8 mouse cellular contexts compared by ENCODE assay signal in genomic region chr10:34297299-34297979, GRCm38 (mm10). TPM values are rescaled to one million over a fixed set of nuclear protein-coding genes. Genes with fewer than 3 reads are reported as not detected.
A peak's percentile ranks its signal among the peaks of the same experiment; 100 is the strongest.
DNase-seq lines count a peak whose midpoint lies in the region; ATAC-seq and TF ChIP-seq lines count a peak whose summit lies in the region.

Gene Tspyl4, plus strand, starts transcription at chr10:34297442.

- TF ChIP-seq POLR2A in olfactory bulb, adult 2 months (IDR thresholded peaks at IDR 0.05; ENCODE audit: insufficient read depth, low read depth, low read length): peak; percentile 95

- under 1% methylated on average over 38 of the region's 38 CpGs for WGBS in hindbrain, embryonic 10.5 days
- under 1% methylated on average over 38 of the region's 38 CpGs for WGBS in lung, embryonic 15.5 days
- WGBS in olfactory bulb, adult 2 months: under 1% methylated on average over 38 of the region's 38 CpGs

- H3K27ac ChIP-seq in hindbrain, embryonic 10.5 days: peak within 1 kb of the TSS; percentile 93
- H3K27ac ChIP-seq in lung, embryonic 15.5 days: 0 out of 2 replicates have a peak within 1 kb of the TSS, but pooled peaks have one; percentile 21
- H3K27ac ChIP-seq in olfactory bulb, adult 2 months (ENCODE audit: insufficient read depth, low read depth, low read length): peak within 1 kb of the TSS; percentile 91

- H3K4me2 ChIP-seq in lung, embryonic 15.5 days: peak within 1 kb of the TSS; percentile 96

- H3K9me3 ChIP-seq in hindbrain, embryonic 10.5 days: no peaks in the 10 kb centered on the region
- H3K9me3 ChIP-seq in lung, embryonic 15.5 days: no peaks in the 10 kb centered on the region

- H3K27me3 ChIP-seq in hindbrain, embryonic 10.5 days (ENCODE audit: insufficient read depth, poor library complexity, severe bottlenecking): no peaks in the 10 kb centered on the region
- no peaks in the 10 kb centered on the region for H3K27me3 ChIP-seq in lung, embryonic 15.5 days

- no peaks in the 10 kb centered on the region for H3K36me3 ChIP-seq in hindbrain, embryonic 10.5 days
- no peaks in the 10 kb centered on the region for H3K36me3 ChIP-seq in lung, embryonic 15.5 days

- H3K9ac ChIP-seq in lung, embryonic 15.5 days: peak within 1 kb of the TSS; percentile 52

- H3K4me1 ChIP-seq in hindbrain, embryonic 10.5 days (replicated peaks): peaks cover 48% of the 10 kb centered on the region
- peaks cover 12% of the 10 kb centered on the region for H3K4me1 ChIP-seq in lung, embryonic 15.5 days
- no peaks in the 10 kb centered on the region for H3K4me1 ChIP-seq in olfactory bulb, adult 2 months (ENCODE audit: control insufficient read depth, insufficient read depth, low read length)

- peak within 1 kb of the TSS; percentile 84 for H3K4me3 ChIP-seq in hindbrain, embryonic 10.5 days
- H3K4me3 ChIP-seq in lung, embryonic 15.5 days: peak within 1 kb of the TSS; percentile 63
- H3K4me3 ChIP-seq in olfactory bulb, adult 2 months (ENCODE audit: insufficient read depth, low read depth, low read length): peak within 1 kb of the TSS; percentile 72

- TF ChIP-seq CTCF in olfactory bulb, adult 2 months (IDR thresholded peaks at IDR 0.05; ENCODE audit: insufficient read depth, low read depth, low read length): no peak

- peak; percentile 98 for DNase-seq in NIH3T3 (ENCODE audit: low read depth)
- DNase-seq in cerebellum, adult 9-11 months: peak; percentile 95
- DNase-seq in hindbrain, embryonic 10.5 days (ENCODE audit: low spot score): peak; percentile 93
- peak; percentile 88 for DNase-seq in layer of hippocampus, adult 9-10 months (ENCODE audit: low spot score)
- peak; percentile 93 to 95 for DNase-seq in thymus, adult 18-20 months

- ATAC-seq in frontal cortex, adult (ENCODE audit: low TSS enrichment): peak; percentile 89
- peak; percentile 98 for ATAC-seq in lung, embryonic 15.5 days (ENCODE audit: borderline replicate concordance, extremely low read depth, low FRiP score, low TSS enrichment)

RNA-seq across cellular contexts. Expression of gene Tspyl4, which starts in this region (rescaled TPM):
- 49.2 and 77.6 TPM in 2 replicates for polyA plus RNA-seq in hindbrain, embryonic 10.5 days (2016; fragmentation: Nextera tagmentation; extraction: Ambion mirVana)
- polyA plus RNA-seq in lung, embryonic 15.5 days (2015; fragmentation: Nextera tagmentation; extraction: Ambion mirVana): 8.7 and 9.2 TPM in 2 replicates
- polyA plus RNA-seq in olfactory bulb, adult 2 months (2012; ENCODE audit: insufficient read depth, insufficient read length, low replicate concordance, missing spikeins): 276 TPM in 1 of 2 replicates, not detected in the other

Comparison
In these comparisons a context has a peak if more than half of its experiments do, and no peak if none do; other contexts are left out.
1. Peak in every context shown above with its lines: DNase-seq, ATAC-seq, H3K4me3 ChIP-seq and H3K27ac ChIP-seq.
2. H3K27ac ChIP-seq: peak in every context shown above with its lines; median percentile 93 in hindbrain, embryonic 10.5 days; 91 in olfactory bulb, adult 2 months; 21 in lung, embryonic 15.5 days.